ENCODE assay signal across 20 mouse cellular contexts in genomic region chr10:9227361-9227760, GRCm38 (mm10).
DNase-seq lines count a peak whose midpoint lies in the region; ATAC-seq and TF ChIP-seq lines count a peak whose summit lies in the region.
"Had no signal": no experiment of that assay in that cellular context is flagged by ENCODE, and none has a peak within 500 bp of the region (broad histone marks: within the 10 kb centered on the region; RNA-seq: fewer than 3 reads in every experiment).

No protein-coding gene starts in this region.

- no peak overlapping the region for H3K4me3 ChIP-seq in embryonic facial prominence, embryonic 11.5 days (ENCODE audit: low read depth, low read length)
- H3K4me3 ChIP-seq in embryonic facial prominence, embryonic 10.5 days, result no peak overlapping the region
- no peak overlapping the region for H3K4me3 ChIP-seq in forebrain, embryonic 16.5 days (replicated peaks; ENCODE audit: low read length)
- H3K4me3 ChIP-seq in forebrain, embryonic 15.5 days, result no peak overlapping the region
- no peak overlapping the region for H3K4me3 ChIP-seq in stomach, postnatal 0 days (ENCODE audit: low read depth, low read length)
- H3K4me3 ChIP-seq: embryonic facial prominence, embryonic 12.5 days; heart, embryonic 13.5 days; hindbrain, embryonic 12.5 days had no signal

- H3K27me3 ChIP-seq in embryonic facial prominence, embryonic 11.5 days (ENCODE audit: control insufficient read depth, insufficient read depth, low read length), result no peaks in the 10 kb centered on the region
- no peaks in the 10 kb centered on the region for H3K27me3 ChIP-seq in embryonic facial prominence, embryonic 10.5 days (replicated peaks; ENCODE audit: low read depth, poor library complexity, severe bottlenecking)
- H3K27me3 ChIP-seq in forebrain, embryonic 16.5 days (replicated peaks; ENCODE audit: control insufficient read depth, insufficient read depth, low read length), result no peaks in the 10 kb centered on the region
- H3K27me3 ChIP-seq in forebrain, embryonic 15.5 days, result no peaks in the 10 kb centered on the region
- no peaks in the 10 kb centered on the region for H3K27me3 ChIP-seq in stomach, postnatal 0 days (ENCODE audit: control insufficient read depth, insufficient read depth, low read length)
- H3K27me3 ChIP-seq: embryonic facial prominence, embryonic 12.5 days; heart, embryonic 13.5 days; hindbrain, embryonic 12.5 days; Patski had no signal

- no peak for TF ChIP-seq CTCF in brain, embryonic 14.5 days (IDR thresholded peaks at IDR 0.05; ENCODE audit: borderline replicate concordance, extremely low read depth, insufficient read depth, insufficient read length)
- no peak for TF ChIP-seq CTCF in stomach, postnatal 0 days (IDR thresholded peaks at IDR 0.05; ENCODE audit: low read depth)

- DNase-seq in embryonic facial prominence, embryonic 11.5 days (ENCODE audit: low spot score), result peak; percentile 57
- DNase-seq in embryonic facial prominence, embryonic 10.5 days (ENCODE audit: low spot score), result no peak
- DNase-seq in brain, embryonic 14.5 days (ENCODE audit: low read depth), result peak; percentile 67
- no peak for DNase-seq in stomach, postnatal 0 days (ENCODE audit: low spot score)
- DNase-seq in cerebellum, adult 8-10 months, result no peak
- DNase-seq: adrenal gland, postnatal 14 days; cerebellum, adult 18-20 months; cerebellum, postnatal 10 days; gastrocnemius, postnatal 36 days; heart, adult 11 months; heart, postnatal 36 days; kidney, adult 11 months had no signal

- no peak overlapping the region for H3K9ac ChIP-seq in embryonic facial prominence, embryonic 11.5 days (replicated peaks; ENCODE audit: low read length)
- no peak overlapping the region for H3K9ac ChIP-seq in forebrain, embryonic 16.5 days (replicated peaks; ENCODE audit: low read depth, low read length)
- no peak overlapping the region for H3K9ac ChIP-seq in forebrain, embryonic 15.5 days (replicated peaks)
- H3K9ac ChIP-seq in stomach, postnatal 0 days (ENCODE audit: low read length), result no peak overlapping the region
- H3K9ac ChIP-seq: embryonic facial prominence, embryonic 12.5 days; heart, embryonic 13.5 days; hindbrain, embryonic 12.5 days had no signal

- H3K4me2 ChIP-seq in embryonic facial prominence, embryonic 11.5 days (ENCODE audit: low read depth, low read length), result no peak overlapping the region
- no peak overlapping the region for H3K4me2 ChIP-seq in forebrain, embryonic 16.5 days (ENCODE audit: low read length)
- no peak overlapping the region for H3K4me2 ChIP-seq in forebrain, embryonic 15.5 days (replicated peaks)
- H3K4me2 ChIP-seq in stomach, postnatal 0 days (replicated peaks; ENCODE audit: low read depth), result no peak overlapping the region
- H3K4me2 ChIP-seq: embryonic facial prominence, embryonic 12.5 days; heart, embryonic 13.5 days; hindbrain, embryonic 12.5 days had no signal

- H3K4me1 ChIP-seq in embryonic facial prominence, embryonic 11.5 days (ENCODE audit: control insufficient read depth, insufficient read depth, low read length), result no peaks in the 10 kb centered on the region
- H3K4me1 ChIP-seq in embryonic facial prominence, embryonic 10.5 days, result peaks cover 10% of the 10 kb centered on the region
- H3K4me1 ChIP-seq in forebrain, embryonic 16.5 days (replicated peaks; ENCODE audit: control insufficient read depth, insufficient read depth, low read length), result peaks cover 3% of the 10 kb centered on the region; the same call in 1 of the 2 replicates
- H3K4me1 ChIP-seq in forebrain, embryonic 15.5 days, result peaks cover 3% of the 10 kb centered on the region; the same call in 1 of the 2 replicates
- no peaks in the 10 kb centered on the region for H3K4me1 ChIP-seq in stomach, postnatal 0 days (replicated peaks; ENCODE audit: control insufficient read depth, insufficient read depth)
- H3K4me1 ChIP-seq: embryonic facial prominence, embryonic 12.5 days; heart, embryonic 13.5 days; hindbrain, embryonic 12.5 days had no signal

- no peaks in the 10 kb centered on the region for H3K9me3 ChIP-seq in embryonic facial prominence, embryonic 11.5 days (replicated peaks; ENCODE audit: control insufficient read depth, low read length)
- H3K9me3 ChIP-seq in embryonic facial prominence, embryonic 10.5 days, result no peaks in the 10 kb centered on the region
- H3K9me3 ChIP-seq in forebrain, embryonic 16.5 days (ENCODE audit: control insufficient read depth, low read length), result no peaks in the 10 kb centered on the region
- no peaks in the 10 kb centered on the region for H3K9me3 ChIP-seq in forebrain, embryonic 15.5 days
- H3K9me3 ChIP-seq in stomach, postnatal 0 days (ENCODE audit: control insufficient read depth, low read length), result no peaks in the 10 kb centered on the region
- H3K9me3 ChIP-seq: embryonic facial prominence, embryonic 12.5 days; heart, embryonic 13.5 days; hindbrain, embryonic 12.5 days had no signal

- no peaks in the 10 kb centered on the region for H3K36me3 ChIP-seq in embryonic facial prominence, embryonic 11.5 days (replicated peaks; ENCODE audit: control insufficient read depth, insufficient read depth, low read depth, low read length)
- no peaks in the 10 kb centered on the region for H3K36me3 ChIP-seq in embryonic facial prominence, embryonic 10.5 days (replicated peaks)
- H3K36me3 ChIP-seq in forebrain, embryonic 16.5 days (ENCODE audit: control insufficient read depth, insufficient read depth), result no peaks in the 10 kb centered on the region
- no peaks in the 10 kb centered on the region for H3K36me3 ChIP-seq in forebrain, embryonic 15.5 days
- no peaks in the 10 kb centered on the region for H3K36me3 ChIP-seq in stomach, postnatal 0 days (ENCODE audit: control insufficient read depth, insufficient read depth, low read length)
- H3K36me3 ChIP-seq: embryonic facial prominence, embryonic 12.5 days; heart, embryonic 13.5 days; hindbrain, embryonic 12.5 days had no signal

- 10% methylated on average over 1 of the region's 1 CpGs for WGBS in embryonic facial prominence, embryonic 11.5 days
- WGBS in embryonic facial prominence, embryonic 10.5 days, result 15% methylated on average over 1 of the region's 1 CpGs
- WGBS in forebrain, embryonic 16.5 days, result 0% methylated on average over 1 of the region's 1 CpGs
- 2% methylated on average over 1 of the region's 1 CpGs for WGBS in forebrain, embryonic 15.5 days
- 21% methylated on average over 1 of the region's 1 CpGs for WGBS in stomach, postnatal 0 days

- no peak for ATAC-seq in embryonic facial prominence, embryonic 11.5 days (replicated peaks; ENCODE audit: insufficient number of reproducible peaks, low FRiP score, low TSS enrichment, low read depth)
- ATAC-seq in forebrain, embryonic 16.5 days, result peak; percentile 18; the same call in 1 of the 2 replicates
- no peak for ATAC-seq in forebrain, embryonic 15.5 days (replicated peaks)
- no peak for ATAC-seq in stomach, postnatal 0 days (ENCODE audit: low FRiP score, low TSS enrichment)
- ATAC-seq: activated CD4-positive, CD25-positive, alpha-beta regulatory T cell, adult 4 months; hindbrain, embryonic 16.5 days; Patski had no signal

- TF ChIP-seq EP300 in stomach, postnatal 0 days (optimal IDR thresholded peaks at IDR 0.05), result no peak

- H3K27ac ChIP-seq in embryonic facial prominence, embryonic 11.5 days (replicated peaks; ENCODE audit: low read depth, low read length), result no peak overlapping the region
- H3K27ac ChIP-seq in embryonic facial prominence, embryonic 10.5 days (replicated peaks), result no peak overlapping the region
- H3K27ac ChIP-seq in forebrain, embryonic 16.5 days (ENCODE audit: low read length), result no peak overlapping the region
- no peak overlapping the region for H3K27ac ChIP-seq in forebrain, embryonic 15.5 days (replicated peaks)
- H3K27ac ChIP-seq in stomach, postnatal 0 days (replicated peaks), result no peak overlapping the region
- H3K27ac ChIP-seq: embryonic facial prominence, embryonic 12.5 days; heart, embryonic 13.5 days; hindbrain, embryonic 12.5 days had no signal

- no peak for TF ChIP-seq POLR2A in brain, embryonic 14.5 days (IDR thresholded peaks at IDR 0.05; ENCODE audit: borderline replicate concordance, extremely low read depth, insufficient read depth, insufficient read length, poor library complexity, severe bottlenecking)

Comparison
In these comparisons a context has a peak if more than half of its experiments do, and no peak if none do; other contexts are left out.
1. DNase-seq: peak in embryonic facial prominence, embryonic 11.5 days (single experiment) and brain, embryonic 14.5 days (single experiment); none in embryonic facial prominence, embryonic 10.5 days (single experiment), stomach, postnatal 0 days (single experiment) and cerebellum, adult 8-10 months (single experiment).